Mouse (Mus musculus) adrenal gland, postnatal 4 days (tissue): Measurements from ENCODE around the gene Olfr291. TPM values are rescaled to one million over a fixed set of nuclear protein-coding genes. Genes with fewer than 3 reads are reported as not detected.

ENCODE experiments used
- DNase-seq, 2 experiments: peaks; one replicate each; pipeline ENCODE4 v3.0.0; 2021 to 2022; ENCODE audit warnings: low spot score in 2 of 2, mixed read lengths in 2 of 2
- long read RNA-seq, 2 experiments: library from polyadenylated mRNA; stranded (forward); transcript quantifications; one replicate each; pipeline ENCODE4 v2.0.0; 2021
- total RNA-seq, 2 experiments: library from RNA; stranded (reverse); gene quantifications; 2 replicates each; pipeline ENCODE4 v1.2.3; 2021

The Olfr291 gene
- not detected for total RNA-seq
- long read RNA-seq, experiment 1, result 0 reads
- long read RNA-seq, experiment 2, result 0 reads

- DNase-seq, result no peak
Measured at GRCm38 (mm10) chr7:84853253-84853652, at the start of gene Olfr291. Gene Olfr291 (plus strand): TSS chr7:84853553.

- no peak for DNase-seq
Measured at GRCm38 (mm10) chr7:84805224-84805623, 48.1 kb upstream of the Olfr291 start.

- DNase-seq, result no peak
Measured at GRCm38 (mm10) chr7:84806159-84806558, 47.2 kb upstream of the Olfr291 start.

- DNase-seq, result no peak
Measured at GRCm38 (mm10) chr7:84884530-84884929, 31.2 kb downstream of the Olfr291 start.

Other genes starting within 250 kb of the Olfr291 start
- gene Fah, start 246.8 kb upstream of the Olfr291 start, total RNA-seq, result 10 to 100 TPM; 33.5 to 46.9 TPM
- gene Zfand6, start 163.6 kb upstream of the Olfr291 start, total RNA-seq, result 100 to 1,000 TPM; 101 to 113 TPM
- not detected for gene Vmn2r65, start 110.6 kb downstream of the Olfr291 start, total RNA-seq
- not detected for gene Vmn2r66, start 158.7 kb downstream of the Olfr291 start, total RNA-seq